Mouse (Mus musculus) kidney, embryonic 16.5 days (tissue): ENCODE data around the gene Rtkn. TPM values are rescaled to one million over a fixed set of nuclear protein-coding genes. Genes with fewer than 3 reads are reported as not detected.
"Not testable (repeated sequence)": the region's sequence is repeated elsewhere in the genome, so short reads cannot be mapped to it uniquely, and the experiment has no call there.

Experiments
- ATAC-seq: fragments of 200-750 bp; cut with Nextera tagmentation; 2 replicates; pipeline ENCODE4 v1.8.0; 2017; ENCODE audit warnings: moderate TSS enrichment; ENCODE audit not compliant: low FRiP score, low TSS enrichment
- H3K27ac ChIP-seq: fragments of 300-500 bp; sonication (generic); 2 replicates; pipeline ENCODE4 v1.5.1; 2014; ENCODE audit warnings: low read length
- H3K27me3 ChIP-seq: fragments of 300-500 bp; sonication (generic); 2 replicates; pipeline ENCODE4 v1.6.1; 2014; ENCODE audit warnings: low read length, control low read depth, mixed read lengths; ENCODE audit not compliant: insufficient read depth
- H3K36me3 ChIP-seq: fragments of 300-500 bp; sonication (generic); 2 replicates; pipeline ENCODE4 v1.6.1; 2014; ENCODE audit warnings: low read length, control low read depth, mixed read lengths; ENCODE audit not compliant: insufficient read depth
- H3K4me1 ChIP-seq: fragments of 300-500 bp; sonication (generic); 2 replicates; pipeline ENCODE4 v1.6.1; 2014; ENCODE audit warnings: low read length, control low read depth, mixed read lengths; ENCODE audit not compliant: insufficient read depth
- H3K4me2 ChIP-seq: fragments of 300-500 bp; sonication (generic); replicated peaks from 2 replicates; pipeline ENCODE4 v1.6.1; 2014; ENCODE audit warnings: low read depth, low read length
- H3K4me3 ChIP-seq: fragments of 300-500 bp; sonication (generic); 2 replicates; pipeline ENCODE4 v1.5.1; 2014; ENCODE audit warnings: mild to moderate bottlenecking, low read length
- H3K9ac ChIP-seq: fragments of 300-500 bp; sonication (generic); replicated peaks from 2 replicates; pipeline ENCODE4 v1.6.1; 2014; ENCODE audit warnings: low read length
- H3K9me3 ChIP-seq: fragments of 300-500 bp; sonication (generic); 2 replicates; pipeline ENCODE4 v1.6.1; 2016; ENCODE audit warnings: low read length, control low read depth
- WGBS: fragments of 180-500 bp; shearing (Covaris S2); extraction: QIAGEN DNeasy Blood & Tissue Kit; methylation state at CpG from one replicate; pipeline ENCODE4 v1.1.7; 2014; 5-methylcytosine and 5-hydroxymethylcytosine counted together
- polyA plus RNA-seq: library from polyadenylated mRNA; unstranded; fragments of >200 nt; fragmentation: Nextera tagmentation; extraction: Ambion mirVana; gene quantifications from 2 replicates; pipeline ENCODE4 v1.2.1, GENCODE M21; 2015

Rtkn gene
- polyA plus RNA-seq, 1 experiment from 2014 or later: 43.9 TPM

- H3K36me3 ChIP-seq: peaks cover 42% of the 10 kb centered on the region
- H3K4me1 ChIP-seq: peaks cover 22% of the 10 kb centered on the region
- 45% methylated on average over 8 of the region's 8 CpGs for WGBS
- ATAC-seq: no peak
- H3K4me2 ChIP-seq: no peak overlapping the region
- no peak overlapping the region for H3K4me3 ChIP-seq
- no peaks in the 10 kb centered on the region for H3K9me3 ChIP-seq
- no peaks in the 10 kb centered on the region; the same call in 1 of the 2 replicates for H3K27me3 ChIP-seq
- H3K27ac ChIP-seq: no peak overlapping the region
- no peak overlapping the region for H3K9ac ChIP-seq
Observed at GRCm38 (mm10) chr6:83151721-83152120, 16.5 kb downstream of the Rtkn start.

GRCm38 (mm10) chr6:83153038-83153437 is 17.8 kb downstream of the Rtkn start:
- no peak for ATAC-seq

GRCm38 (mm10) chr6:83153485-83153884 is 18.2 kb downstream of the Rtkn start:
- peaks cover 16% of the 10 kb centered on the region for H3K4me1 ChIP-seq
- 69% methylated on average over 5 of the region's 5 CpGs for WGBS
- H3K9ac ChIP-seq: no peak overlapping the region
- H3K9me3 ChIP-seq: no peaks in the 10 kb centered on the region
- ATAC-seq: no peak
- peaks cover 30% of the 10 kb centered on the region for H3K36me3 ChIP-seq
- H3K27me3 ChIP-seq: no peaks in the 10 kb centered on the region; the same call in 1 of the 2 replicates
- H3K4me3 ChIP-seq: no peak overlapping the region
- H3K27ac ChIP-seq: no peak overlapping the region
- H3K4me2 ChIP-seq: no peak overlapping the region

More at GRCm38 (mm10) chr6:83153038-83153437, 17.8 kb downstream of the Rtkn start:
- Histone ChIP-seq H3K4me1 (peaks cover 16% of the 10 kb centered on the region), H3K4me2 (no peak overlapping the region), H3K9ac (no peak overlapping the region), H3K27me3 (no peaks in the 10 kb centered on the region; the same call in 1 of the 2 replicates), H3K9me3 (no peaks in the 10 kb centered on the region), H3K27ac (no peak overlapping the region), H3K4me3 (no peak overlapping the region), H3K36me3 (peaks cover 31% of the 10 kb centered on the region)
- WGBS: 86% methylated on average over 12 of the region's 12 CpGs

GRCm38 (mm10) chr6:83155552-83156238 is 20.4 kb downstream of the Rtkn start:
- Histone ChIP-seq H3K36me3 (peaks cover 14% of the 10 kb centered on the region; the same call in 1 of the 2 replicates), H3K4me3 (peak overlapping the region; percentile 62), H3K27ac (no peak overlapping the region), H3K9me3 (no peaks in the 10 kb centered on the region), H3K4me1 (peaks cover 16% of the 10 kb centered on the region), H3K4me2 (peak overlapping the region; percentile 92), H3K9ac (peak overlapping the region; percentile 58), H3K27me3 (peaks cover 5% of the 10 kb centered on the region)
- WGBS: 7% methylated on average over 23 of the region's 23 CpGs
- peak; percentile 1 for ATAC-seq

GRCm38 (mm10) chr6:83156259-83156684 is 21.0 kb downstream of the Rtkn start, which contains the start of the genes Wdr54 and 1700003E16Rik:
TSS of gene Wdr54 (minus strand) at chr6:83156397.
TSS of gene 1700003E16Rik (plus strand) at chr6:83156404.
- Histone ChIP-seq H3K27ac (no peak within 1 kb of the TSS), H3K4me1 (peaks cover 16% of the 10 kb centered on the region), H3K4me3 (peak within 1 kb of the TSS; percentile 62), H3K9ac (peak within 1 kb of the TSS; percentile 58), H3K4me2 (peak within 1 kb of the TSS; percentile 92), H3K9me3 (no peaks in the 10 kb centered on the region), H3K36me3 (peaks cover 11% of the 10 kb centered on the region; the same call in 1 of the 2 replicates), H3K27me3 (peaks cover 10% of the 10 kb centered on the region)
- ATAC-seq: peak; percentile 78
- 2% methylated on average over 32 of the region's 32 CpGs for WGBS

GRCm38 (mm10) chr6:83159456-83159855 is 24.2 kb downstream of the Rtkn start:
- not testable (repeated sequence) for H3K36me3 ChIP-seq, H3K9ac ChIP-seq, H3K9me3 ChIP-seq, H3K27ac ChIP-seq, H3K4me2 ChIP-seq, H3K4me3 ChIP-seq, ATAC-seq
- Histone ChIP-seq H3K4me1 (peaks cover 31% of the 10 kb centered on the region), H3K27me3 (peaks cover 24% of the 10 kb centered on the region)
- WGBS: 31% methylated on average over 3 of the region's 3 CpGs

GRCm38 (mm10) chr6:83161442-83161841 is 26.2 kb downstream of the Rtkn start:
- 7% methylated on average over 19 of the region's 19 CpGs for WGBS
- H3K4me2 ChIP-seq: peak overlapping the region; percentile 85
- peak overlapping the region; percentile 53 for H3K9ac ChIP-seq
- no peaks in the 10 kb centered on the region for H3K9me3 ChIP-seq
- H3K27ac ChIP-seq: no peak overlapping the region
- no peaks in the 10 kb centered on the region for H3K36me3 ChIP-seq
- peaks cover 23% of the 10 kb centered on the region for H3K4me1 ChIP-seq
- peak overlapping the region; percentile 48 for H3K4me3 ChIP-seq
- ATAC-seq: no peak
- peaks cover 24% of the 10 kb centered on the region for H3K27me3 ChIP-seq

GRCm38 (mm10) chr6:83161921-83162641 is 26.8 kb downstream of the Rtkn start:
- peak overlapping the region; percentile 85 for H3K4me2 ChIP-seq
- peaks cover 24% of the 10 kb centered on the region for H3K27me3 ChIP-seq
- ATAC-seq: peak; percentile 42; the same call in 1 of the 2 replicates
- H3K27ac ChIP-seq: no peak overlapping the region
- H3K9ac ChIP-seq: peak overlapping the region; percentile 53
- H3K36me3 ChIP-seq: no peaks in the 10 kb centered on the region
- peak overlapping the region; percentile 48 for H3K4me3 ChIP-seq
- no peaks in the 10 kb centered on the region for H3K9me3 ChIP-seq
- WGBS: under 1% methylated on average over 49 of the region's 49 CpGs
- H3K4me1 ChIP-seq: peaks cover 26% of the 10 kb centered on the region

- WGBS: under 1% methylated on average over 8 of the region's 8 CpGs
- Histone ChIP-seq H3K27ac (no peak overlapping the region), H3K9me3 (no peaks in the 10 kb centered on the region), H3K4me2 (peak overlapping the region; percentile 85), H3K4me3 (peak overlapping the region; percentile 48), H3K36me3 (no peaks in the 10 kb centered on the region), H3K9ac (peak overlapping the region; percentile 53), H3K27me3 (peaks cover 24% of the 10 kb centered on the region), H3K4me1 (peaks cover 30% of the 10 kb centered on the region)
- no peak for ATAC-seq
Observed at GRCm38 (mm10) chr6:83162701-83163100, 27.4 kb downstream of the Rtkn start.
